Mouse (Mus musculus) cortical plate, adult 2 months (tissue): ENCODE results near the gene Zfp418.

Experiments used
- CTCF ChIP-seq: fragments of 200-500 bp; IDR thresholded peaks from 2 replicates; pipeline ENCODE4 v1.5.1; 2011; ENCODE audit warnings: mild to moderate bottlenecking, control low read depth, low read length; ENCODE audit not compliant: insufficient read depth; ENCODE audit errors: extremely low read depth
- POLR2A ChIP-seq: fragments of 200-500 bp; IDR thresholded peaks from 2 replicates; pipeline ENCODE4 v1.6.1; 2011; ENCODE audit warnings: mild to moderate bottlenecking, low read length, control low read depth; ENCODE audit not compliant: insufficient read depth; ENCODE audit errors: extremely low read depth

DNA sequence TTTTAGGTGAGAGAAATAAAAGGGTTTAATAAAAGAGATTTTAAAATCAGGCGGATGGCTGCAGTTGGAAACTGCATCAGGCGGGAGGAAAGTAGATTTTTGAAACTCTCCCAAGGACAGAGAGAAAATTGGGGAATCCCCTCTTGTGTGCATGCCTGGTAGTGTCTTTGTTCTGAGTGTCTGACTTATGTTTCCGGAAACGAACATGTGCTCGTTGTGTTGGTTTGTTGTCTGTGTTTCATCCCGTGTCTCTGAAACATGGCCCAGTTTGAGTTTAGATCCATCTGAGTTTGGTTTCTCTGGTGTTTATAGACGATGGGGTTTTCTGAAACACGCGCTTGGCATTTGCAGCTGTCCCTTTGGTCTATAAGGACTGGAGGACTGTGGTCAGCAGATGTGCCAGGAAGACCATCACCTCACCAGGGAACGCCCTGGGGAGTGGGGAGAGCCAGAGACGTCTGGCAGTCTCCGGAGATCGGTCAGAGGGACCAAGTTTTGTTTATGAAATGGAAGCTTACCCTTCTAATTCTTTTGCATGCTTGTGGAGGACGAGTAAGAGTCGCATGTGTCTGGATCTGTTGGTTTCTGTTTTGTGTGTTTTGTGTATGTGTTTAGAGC is 25.0 kb upstream of the Zfp418 start:
- TF ChIP-seq CTCF (no peak), POLR2A (no peak)
